Mouse (Mus musculus): ENCODE results near the gene Neo1. TPM values are rescaled to one million over a fixed set of nuclear protein-coding genes. Genes with fewer than 3 reads are reported as not detected.
A peak's percentile ranks its signal among the peaks of the same experiment; 100 is the strongest.

Neo1 gene
- polyA plus RNA-seq, 1 experiment from 2014 or later: 37.6 TPM

GRCm38 (mm10) chr9:58863826-58864225 lies 172.4 kb downstream of the Neo1 start:
- Histone ChIP-seq H3K4me3 (ENCODE audit: low read depth, low read length) (no peak overlapping the region), H3K4me1 (replicated peaks; ENCODE audit: control insufficient read depth, insufficient read depth, low read length) (no peaks in the 10 kb centered on the region), H3K27ac (ENCODE audit: low read depth) (no peak overlapping the region), H3K9ac (ENCODE audit: low read length) (no peak overlapping the region), H3K4me2 (ENCODE audit: low read length) (no peak overlapping the region), H3K36me3 (ENCODE audit: control insufficient read depth, insufficient read depth, low read length) (no peaks in the 10 kb centered on the region), H3K9me3 (ENCODE audit: control insufficient read depth, low read length) (no peaks in the 10 kb centered on the region), H3K27me3 (replicated peaks; ENCODE audit: control insufficient read depth, insufficient read depth, low read length) (no peaks in the 10 kb centered on the region)
- ATAC-seq (replicated peaks; ENCODE audit: low FRiP score, low TSS enrichment, low read depth) (no peak), DNase-seq (ENCODE audit: low spot score) (no peak)
- WGBS: 35% methylated on average over 7 of the region's 7 CpGs

DNA sequence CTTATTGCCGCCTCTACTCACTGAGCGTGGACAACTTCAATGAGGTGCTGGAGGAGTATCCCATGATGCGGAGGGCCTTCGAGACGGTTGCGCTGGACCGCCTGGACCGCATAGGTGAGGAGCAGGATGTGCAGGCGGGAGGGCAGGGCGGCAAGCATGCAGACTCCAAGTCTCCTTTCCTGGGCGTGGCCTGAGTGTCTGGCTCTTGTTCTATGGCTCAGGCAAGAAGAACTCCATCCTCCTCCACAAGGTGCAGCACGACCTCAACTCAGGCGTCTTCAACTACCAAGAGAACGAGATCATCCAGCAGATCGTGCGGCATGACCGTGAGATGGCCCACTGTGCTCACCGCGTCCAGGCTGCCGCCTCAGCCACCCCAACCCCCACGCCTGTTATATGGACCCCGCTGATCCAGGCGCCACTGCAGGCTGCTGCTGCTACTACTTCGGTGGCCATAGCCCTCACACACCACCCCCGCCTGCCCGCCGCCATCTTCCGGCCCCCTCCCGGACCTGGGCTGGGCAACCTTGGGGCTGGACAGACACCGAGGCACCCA lies 177.1 kb downstream of the Neo1 start:
- H3K9ac ChIP-seq (ENCODE audit: low read length): no peak overlapping the region
- H3K27me3 ChIP-seq (replicated peaks; ENCODE audit: control insufficient read depth, insufficient read depth, low read length): no peaks in the 10 kb centered on the region
- H3K4me1 ChIP-seq (replicated peaks; ENCODE audit: control insufficient read depth, insufficient read depth, low read length): no peaks in the 10 kb centered on the region
- DNase-seq (ENCODE audit: low spot score) (no peak), ATAC-seq (replicated peaks; ENCODE audit: low FRiP score, low TSS enrichment, low read depth) (no peak)
- H3K4me2 ChIP-seq (ENCODE audit: low read length): peak overlapping the region; percentile 39
- H3K27ac ChIP-seq (ENCODE audit: low read depth): no peak overlapping the region
- 24% methylated on average over 30 of the region's 30 CpGs for WGBS
- H3K36me3 ChIP-seq (ENCODE audit: control insufficient read depth, insufficient read depth, low read length): no peaks in the 10 kb centered on the region
- no peak overlapping the region for H3K4me3 ChIP-seq (ENCODE audit: low read depth, low read length)
- H3K9me3 ChIP-seq (ENCODE audit: control insufficient read depth, low read length): no peaks in the 10 kb centered on the region

GRCm38 (mm10) chr9:58854931-58855330 lies 181.3 kb downstream of the Neo1 start:
- no peak for ATAC-seq (replicated peaks; ENCODE audit: low FRiP score, low TSS enrichment, low read depth)
- Histone ChIP-seq H3K27ac (ENCODE audit: low read depth) (no peak overlapping the region), H3K4me1 (replicated peaks; ENCODE audit: control insufficient read depth, insufficient read depth, low read length) (no peaks in the 10 kb centered on the region), H3K9me3 (ENCODE audit: control insufficient read depth, low read length) (no peaks in the 10 kb centered on the region), H3K4me3 (ENCODE audit: low read depth, low read length) (no peak overlapping the region), H3K4me2 (ENCODE audit: low read length) (no peak overlapping the region), H3K36me3 (ENCODE audit: control insufficient read depth, insufficient read depth, low read length) (no peaks in the 10 kb centered on the region), H3K9ac (ENCODE audit: low read length) (no peak overlapping the region), H3K27me3 (replicated peaks; ENCODE audit: control insufficient read depth, insufficient read depth, low read length) (no peaks in the 10 kb centered on the region)
- 34% methylated on average over 3 of the region's 3 CpGs for WGBS
- no peak for DNase-seq (ENCODE audit: low spot score)

GRCm38 (mm10) chr9:58849576-58850315 lies 186.5 kb downstream of the Neo1 start:
- Histone ChIP-seq H3K27ac (ENCODE audit: low read depth) (no peak overlapping the region), H3K9me3 (ENCODE audit: control insufficient read depth, low read length) (no peaks in the 10 kb centered on the region), H3K36me3 (ENCODE audit: control insufficient read depth, insufficient read depth, low read length) (no peaks in the 10 kb centered on the region), H3K4me3 (ENCODE audit: low read depth, low read length) (no peak overlapping the region), H3K4me1 (replicated peaks; ENCODE audit: control insufficient read depth, insufficient read depth, low read length) (no peaks in the 10 kb centered on the region), H3K4me2 (ENCODE audit: low read length) (no peak overlapping the region), H3K27me3 (replicated peaks; ENCODE audit: control insufficient read depth, insufficient read depth, low read length) (no peaks in the 10 kb centered on the region), H3K9ac (ENCODE audit: low read length) (no peak overlapping the region)
- DNase-seq (ENCODE audit: low spot score): no peak
- ATAC-seq (replicated peaks; ENCODE audit: low FRiP score, low TSS enrichment, low read depth): no peak
- 62% methylated on average over 13 of the region's 13 CpGs for WGBS

- 66% methylated on average over 7 of the region's 7 CpGs for WGBS
Observed at GRCm38 (mm10) chr9:58847676-58848075, 188.6 kb downstream of the Neo1 start.

DNA sequence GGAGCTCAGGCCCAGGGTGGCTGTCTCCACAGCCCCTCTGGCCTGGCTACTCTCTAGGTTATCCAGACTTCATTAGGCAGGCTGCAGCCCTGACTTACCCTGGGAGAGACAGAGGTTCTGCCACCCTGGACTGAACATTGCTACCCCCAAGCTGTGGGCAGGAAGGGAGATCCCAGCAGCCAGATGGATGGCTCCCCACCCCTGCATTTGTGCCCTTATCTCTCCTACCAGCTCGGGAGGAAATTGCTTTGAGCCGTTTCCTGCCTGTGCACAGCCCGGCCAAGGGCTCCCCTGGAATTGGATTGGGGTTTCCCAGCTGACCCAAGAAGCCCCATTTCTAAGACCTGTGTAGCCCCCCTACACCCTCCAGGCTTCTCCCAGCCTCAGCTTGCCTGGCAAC lies 189.2 kb downstream of the Neo1 start:
- Histone ChIP-seq H3K9ac (ENCODE audit: low read length) (no peak overlapping the region), H3K36me3 (ENCODE audit: control insufficient read depth, insufficient read depth, low read length) (no peaks in the 10 kb centered on the region), H3K9me3 (ENCODE audit: control insufficient read depth, low read length) (no peaks in the 10 kb centered on the region), H3K27ac (ENCODE audit: low read depth) (no peak overlapping the region), H3K4me2 (ENCODE audit: low read length) (no peak overlapping the region), H3K4me3 (ENCODE audit: low read depth, low read length) (no peak overlapping the region), H3K27me3 (replicated peaks; ENCODE audit: control insufficient read depth, insufficient read depth, low read length) (no peaks in the 10 kb centered on the region), H3K4me1 (replicated peaks; ENCODE audit: control insufficient read depth, insufficient read depth, low read length) (no peaks in the 10 kb centered on the region)
- 25% methylated on average over 3 of the region's 3 CpGs for WGBS
- DNase-seq (ENCODE audit: low spot score) (no peak), ATAC-seq (replicated peaks; ENCODE audit: low FRiP score, low TSS enrichment, low read depth) (no peak)

More at GRCm38 (mm10) chr9:58847676-58848075, 188.6 kb downstream of the Neo1 start:
- Histone ChIP-seq H3K4me3 (ENCODE audit: low read depth, low read length) (no peak overlapping the region), H3K9ac (ENCODE audit: low read length) (no peak overlapping the region), H3K4me1 (replicated peaks; ENCODE audit: control insufficient read depth, insufficient read depth, low read length) (no peaks in the 10 kb centered on the region), H3K27me3 (replicated peaks; ENCODE audit: control insufficient read depth, insufficient read depth, low read length) (no peaks in the 10 kb centered on the region), H3K4me2 (ENCODE audit: low read length) (no peak overlapping the region), H3K36me3 (ENCODE audit: control insufficient read depth, insufficient read depth, low read length) (no peaks in the 10 kb centered on the region), H3K27ac (ENCODE audit: low read depth) (no peak overlapping the region), H3K9me3 (ENCODE audit: control insufficient read depth, low read length) (no peaks in the 10 kb centered on the region)
- DNase-seq (ENCODE audit: low spot score) (no peak), ATAC-seq (replicated peaks; ENCODE audit: low FRiP score, low TSS enrichment, low read depth) (no peak)

DNA sequence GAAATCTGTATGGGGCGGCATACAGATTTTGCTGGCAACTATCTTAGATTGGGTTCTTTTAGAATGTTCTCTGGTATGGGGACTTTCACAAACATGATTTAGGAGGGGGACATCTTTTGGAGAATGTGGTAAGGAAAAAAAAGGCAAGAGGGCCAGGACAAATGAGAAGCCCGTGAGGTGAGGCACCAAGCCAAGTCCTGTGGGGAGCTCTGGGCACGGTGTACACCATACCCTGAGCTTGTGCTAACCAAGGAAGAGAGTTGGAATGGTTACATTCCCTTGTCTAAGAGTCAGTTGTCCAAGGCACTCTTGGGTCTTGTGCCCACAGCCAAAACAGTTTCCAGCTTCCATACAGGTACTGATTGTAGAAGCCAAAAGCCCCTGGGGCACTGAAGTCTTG lies 191.6 kb downstream of the Neo1 start:
- Histone ChIP-seq H3K9ac (ENCODE audit: low read length) (no peak overlapping the region), H3K4me2 (ENCODE audit: low read length) (no peak overlapping the region), H3K9me3 (ENCODE audit: control insufficient read depth, low read length) (no peaks in the 10 kb centered on the region), H3K27me3 (replicated peaks; ENCODE audit: control insufficient read depth, insufficient read depth, low read length) (no peaks in the 10 kb centered on the region), H3K27ac (ENCODE audit: low read depth) (no peak overlapping the region), H3K36me3 (ENCODE audit: control insufficient read depth, insufficient read depth, low read length) (no peaks in the 10 kb centered on the region), H3K4me1 (replicated peaks; ENCODE audit: control insufficient read depth, insufficient read depth, low read length) (no peaks in the 10 kb centered on the region), H3K4me3 (ENCODE audit: low read depth, low read length) (no peak overlapping the region)
- WGBS: 91% methylated on average over 3 of the region's 3 CpGs
- DNase-seq (ENCODE audit: low spot score) (no peak), ATAC-seq (replicated peaks; ENCODE audit: low FRiP score, low TSS enrichment, low read depth) (no peak)

DNA sequence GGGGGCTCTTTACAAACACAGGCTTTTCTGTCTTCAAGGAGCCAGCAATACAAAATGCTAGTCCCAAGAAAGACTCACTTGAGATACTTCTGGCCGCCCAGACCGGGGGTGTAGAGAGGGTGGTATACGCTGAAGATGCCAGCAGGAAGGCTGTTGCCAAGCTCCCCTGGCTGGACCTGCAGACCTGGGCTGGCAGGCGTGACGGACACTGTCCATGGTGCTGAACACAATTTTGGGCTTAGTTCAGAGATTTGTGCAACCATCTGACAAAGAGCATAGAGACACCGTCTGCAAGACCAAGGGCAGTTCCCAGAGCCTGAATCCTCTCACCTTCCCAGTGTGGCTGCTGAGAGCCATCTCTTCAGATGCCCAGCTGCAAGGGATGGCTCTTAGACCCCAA lies 194.6 kb downstream of the Neo1 start:
- DNase-seq (ENCODE audit: low spot score) (peak; percentile 95), ATAC-seq (replicated peaks; ENCODE audit: low FRiP score, low TSS enrichment, low read depth) (no peak)
- Histone ChIP-seq H3K4me3 (ENCODE audit: low read depth, low read length) (no peak overlapping the region), H3K27me3 (replicated peaks; ENCODE audit: control insufficient read depth, insufficient read depth, low read length) (no peaks in the 10 kb centered on the region), H3K9me3 (ENCODE audit: control insufficient read depth, low read length) (no peaks in the 10 kb centered on the region), H3K4me2 (ENCODE audit: low read length) (no peak overlapping the region), H3K9ac (ENCODE audit: low read length) (no peak overlapping the region), H3K27ac (ENCODE audit: low read depth) (no peak overlapping the region), H3K36me3 (ENCODE audit: control insufficient read depth, insufficient read depth, low read length) (no peaks in the 10 kb centered on the region), H3K4me1 (replicated peaks; ENCODE audit: control insufficient read depth, insufficient read depth, low read length) (no peaks in the 10 kb centered on the region)
- 18% methylated on average over 6 of the region's 6 CpGs for WGBS

GRCm38 (mm10) chr9:58838504-58838903 lies 197.7 kb downstream of the Neo1 start:
- ATAC-seq (replicated peaks; ENCODE audit: low FRiP score, low TSS enrichment, low read depth): no peak
- Histone ChIP-seq H3K27me3 (replicated peaks; ENCODE audit: control insufficient read depth, insufficient read depth, low read length) (no peaks in the 10 kb centered on the region), H3K36me3 (ENCODE audit: control insufficient read depth, insufficient read depth, low read length) (no peaks in the 10 kb centered on the region), H3K27ac (ENCODE audit: low read depth) (no peak overlapping the region), H3K9me3 (ENCODE audit: control insufficient read depth, low read length) (no peaks in the 10 kb centered on the region), H3K9ac (ENCODE audit: low read length) (no peak overlapping the region), H3K4me2 (ENCODE audit: low read length) (no peak overlapping the region), H3K4me1 (replicated peaks; ENCODE audit: control insufficient read depth, insufficient read depth, low read length) (no peaks in the 10 kb centered on the region), H3K4me3 (ENCODE audit: low read depth, low read length) (no peak overlapping the region)
- WGBS: 83% methylated on average over 5 of the region's 5 CpGs
- no peak for DNase-seq (ENCODE audit: low spot score)

All from intestine, embryonic 14.5 days (tissue).